Mouse (Mus musculus): ENCODE results near the gene Olfr1370. TPM values are rescaled to one million over a fixed set of nuclear protein-coding genes. Genes with fewer than 3 reads are reported as not detected.
"Not testable (repeated sequence)": the region's sequence is repeated elsewhere in the genome, so short reads cannot be mapped to it uniquely, and the experiment has no call there.

The Olfr1370 gene
- total RNA-seq (2022) = not detected

DNA sequence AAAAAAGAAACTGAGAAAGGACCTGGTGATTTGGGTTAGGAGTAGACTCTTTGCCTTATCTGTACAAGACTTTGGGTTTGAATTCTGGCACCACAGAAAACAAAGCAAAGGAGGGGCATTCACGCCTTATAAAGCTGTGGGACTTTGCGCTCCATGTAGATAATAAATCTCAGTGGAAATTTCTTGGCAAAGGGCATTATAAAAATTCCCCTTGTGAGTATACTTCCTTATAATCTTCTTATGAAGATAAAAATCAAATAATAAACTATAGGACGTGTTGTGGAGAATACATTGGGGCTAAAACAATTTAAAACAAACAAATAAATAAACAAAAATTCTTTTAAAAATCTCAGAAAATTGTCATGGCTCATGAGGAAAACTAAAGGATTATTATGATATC, at the start of gene Olfr1370:
TSS of gene Olfr1370 (minus strand) at position 101 of the 400 bp plus-strand sequence.
- DNase-seq = no peak

DNA sequence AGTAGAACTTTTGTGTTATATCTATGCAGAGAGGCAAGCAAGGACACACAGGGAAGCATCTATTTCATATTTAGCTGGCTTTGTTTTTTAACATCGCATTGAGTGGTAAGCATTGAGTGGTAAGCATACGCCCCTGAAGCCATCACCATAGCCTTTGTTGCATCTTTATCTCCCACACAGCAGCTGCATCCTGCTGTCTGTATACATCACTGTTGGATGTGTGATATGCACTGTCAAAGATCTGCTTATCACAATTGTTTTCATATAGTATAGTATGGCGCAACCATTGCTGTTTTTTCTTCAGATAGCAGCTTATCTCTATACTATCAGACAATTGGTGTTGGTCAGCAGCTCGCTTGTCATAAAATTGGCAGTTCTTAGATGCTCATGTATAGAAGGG, 39.4 kb upstream of the Olfr1370 start:
- DNase-seq = no peak

DNA sequence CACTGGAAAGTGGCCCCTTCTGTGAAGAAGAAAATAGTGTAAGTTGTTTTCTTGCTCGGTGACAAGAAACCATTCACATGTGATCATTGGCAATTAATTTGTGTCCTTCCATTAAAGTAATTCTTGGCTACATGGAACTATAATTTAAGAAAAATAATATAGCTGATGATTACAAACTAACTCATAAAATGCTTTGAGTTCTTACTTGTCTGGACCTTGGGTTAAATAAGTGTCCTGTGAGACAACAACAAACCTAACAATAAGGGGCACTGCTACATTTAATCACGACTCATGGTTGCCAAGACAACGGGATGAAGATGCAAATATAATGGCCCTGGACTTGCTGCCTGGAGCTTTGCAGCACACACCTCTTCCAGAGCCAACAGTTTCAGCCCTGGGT, 36.4 kb upstream of the Olfr1370 start, which contains the start of gene Olfr1369-ps1:
TSS of gene Olfr1369-ps1 (plus strand) at position 301 of the 400 bp plus-strand sequence.
- DNase-seq = not testable (repeated sequence)

DNA sequence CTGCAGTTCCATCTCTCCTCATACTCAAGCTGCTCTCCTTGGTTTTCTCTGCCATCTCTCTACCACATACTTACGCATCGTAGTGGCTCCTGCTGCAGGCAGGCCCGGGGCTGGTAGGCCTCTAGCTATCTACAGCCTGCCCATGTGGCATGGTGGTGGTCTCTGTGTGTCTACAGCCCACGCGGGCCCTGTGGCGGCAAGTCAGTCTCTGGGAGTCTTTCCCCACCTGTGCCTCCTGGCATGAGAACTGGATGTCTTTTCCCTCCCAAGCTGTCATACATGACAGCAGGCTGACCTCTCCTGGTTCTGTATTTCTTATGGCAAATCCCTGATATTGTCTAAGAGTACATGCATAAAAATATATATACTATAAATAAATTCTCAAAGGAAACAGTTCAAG, 35.7 kb upstream of the Olfr1370 start:
- DNase-seq = no peak

DNA sequence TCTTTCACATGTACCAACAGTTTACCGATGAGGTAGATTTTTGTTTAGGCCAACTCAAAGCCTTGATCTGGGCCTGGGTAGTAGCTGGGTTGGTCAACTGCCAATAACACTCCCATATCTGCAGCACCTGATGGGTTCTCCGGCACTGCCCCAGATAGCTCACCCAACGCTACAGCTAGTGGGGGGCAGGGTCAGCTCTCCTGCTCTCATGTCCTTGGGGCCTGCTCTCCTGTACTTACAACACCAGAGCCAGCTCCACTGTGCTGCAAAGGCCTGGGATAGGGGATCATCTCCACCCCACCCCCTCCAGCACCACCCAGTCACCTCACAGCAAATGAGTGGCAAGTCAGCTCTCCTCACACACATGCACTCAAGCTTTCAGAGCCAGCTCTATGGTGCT, 35.0 kb upstream of the Olfr1370 start:
- DNase-seq = no peak

DNA sequence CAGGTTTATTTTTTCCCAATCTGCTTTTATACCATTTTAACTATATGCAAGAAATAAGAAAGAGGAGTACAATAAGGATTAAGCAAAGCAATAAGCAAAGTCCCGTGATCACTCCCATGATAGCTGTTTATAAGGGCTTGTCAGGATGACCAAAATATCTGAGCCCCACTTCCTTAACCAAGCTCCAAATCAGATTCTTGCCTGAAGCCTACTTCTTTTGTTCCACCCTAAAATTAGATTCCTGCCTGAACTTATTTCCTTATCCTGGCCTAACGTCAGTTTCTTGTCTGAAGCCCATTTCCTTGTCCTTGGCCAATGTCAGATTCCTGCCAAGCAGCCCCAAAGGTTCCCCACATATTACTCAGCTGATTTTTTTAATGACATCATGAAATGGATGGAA, 7.9 kb upstream of the Olfr1370 start:
- DNase-seq = no peak

DNA sequence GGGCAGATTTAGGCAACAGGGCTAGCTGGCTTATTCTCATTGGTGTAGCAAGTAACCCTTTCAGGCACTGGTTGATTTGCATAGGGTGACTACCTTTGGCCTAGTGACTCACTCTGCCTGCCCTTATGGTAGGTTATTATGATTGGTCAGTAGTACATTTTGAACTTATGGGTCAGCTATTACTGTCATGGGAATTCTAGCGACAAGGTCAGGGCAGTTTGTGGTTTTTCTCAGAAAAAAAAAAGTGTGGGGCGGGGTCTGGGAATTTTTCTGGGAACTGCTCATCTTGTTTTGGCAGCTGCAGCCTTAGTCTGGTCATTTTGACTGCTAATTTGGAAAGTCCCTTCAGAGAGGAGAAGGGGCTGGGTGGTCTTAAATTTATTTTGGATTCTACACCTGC, 8.7 kb downstream of the Olfr1370 start:
- DNase-seq = no peak

DNA sequence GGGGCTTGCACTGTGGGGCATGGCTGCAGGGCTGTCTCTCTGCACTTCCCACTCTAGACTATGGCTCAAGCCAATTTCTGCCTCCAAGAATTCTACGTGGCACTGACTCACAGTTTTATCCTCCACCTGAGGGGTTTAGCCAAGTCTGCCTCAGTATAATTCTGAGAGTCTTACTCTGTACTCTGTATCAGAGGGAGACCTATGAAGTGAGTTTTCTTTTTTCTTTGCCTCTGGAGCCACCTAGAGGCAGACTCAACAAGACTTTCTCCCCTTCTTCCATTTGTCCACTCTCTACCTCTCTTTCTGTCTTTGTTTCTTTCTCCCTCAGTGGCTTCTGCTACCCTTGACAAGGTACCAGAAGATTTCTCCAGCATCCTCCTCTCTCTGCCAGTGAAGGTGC, 24.6 kb downstream of the Olfr1370 start:
- no peak for DNase-seq

DNA sequence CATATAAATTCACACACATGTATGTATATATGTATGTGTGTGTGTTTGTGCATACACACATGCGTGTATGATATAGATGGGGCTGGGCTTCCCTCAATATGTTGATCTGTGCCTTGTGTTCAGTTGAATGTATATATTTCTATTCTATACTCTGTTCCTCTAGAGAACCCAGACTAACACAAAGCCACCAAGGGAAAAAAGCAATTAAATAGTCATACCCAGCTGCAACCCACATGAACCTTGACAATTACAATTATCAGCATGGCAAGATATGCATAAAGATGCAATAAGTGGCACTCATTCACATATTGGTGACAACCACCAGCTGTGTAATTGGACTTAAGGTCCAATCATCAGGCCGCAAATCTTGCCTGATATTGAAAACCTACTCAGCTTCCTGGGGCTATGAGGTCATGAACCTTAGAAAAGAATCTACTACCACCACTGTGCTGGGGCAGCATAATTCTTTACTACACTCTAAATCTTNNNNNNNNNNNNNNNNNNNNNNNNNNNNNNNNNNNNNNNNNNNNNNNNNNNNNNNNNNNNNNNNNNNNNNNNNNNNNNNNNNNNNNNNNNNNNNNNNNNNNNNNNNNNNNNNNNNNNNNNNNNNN, 34.1 kb downstream of the Olfr1370 start:
- no peak for DNase-seq

DNA sequence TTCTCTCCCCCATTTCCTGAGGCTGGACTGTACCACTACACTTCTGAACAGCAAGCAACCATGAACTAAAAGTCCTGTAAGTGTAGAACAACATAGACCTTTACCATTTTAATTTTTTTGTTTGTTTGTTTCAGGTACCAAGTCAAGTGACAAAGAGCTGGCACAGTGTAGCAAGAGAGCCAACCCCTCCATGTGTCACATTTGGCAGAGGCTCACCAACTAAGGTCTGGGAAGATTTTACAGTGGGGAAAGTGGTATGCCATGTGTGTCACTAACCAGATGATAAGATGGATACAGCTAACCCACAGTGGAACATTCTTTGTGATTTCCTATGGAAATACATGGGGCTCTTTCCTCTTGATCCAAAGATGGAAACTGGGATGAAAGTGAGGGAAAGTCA, 38.8 kb downstream of the Olfr1370 start:
- no peak for DNase-seq

DNA sequence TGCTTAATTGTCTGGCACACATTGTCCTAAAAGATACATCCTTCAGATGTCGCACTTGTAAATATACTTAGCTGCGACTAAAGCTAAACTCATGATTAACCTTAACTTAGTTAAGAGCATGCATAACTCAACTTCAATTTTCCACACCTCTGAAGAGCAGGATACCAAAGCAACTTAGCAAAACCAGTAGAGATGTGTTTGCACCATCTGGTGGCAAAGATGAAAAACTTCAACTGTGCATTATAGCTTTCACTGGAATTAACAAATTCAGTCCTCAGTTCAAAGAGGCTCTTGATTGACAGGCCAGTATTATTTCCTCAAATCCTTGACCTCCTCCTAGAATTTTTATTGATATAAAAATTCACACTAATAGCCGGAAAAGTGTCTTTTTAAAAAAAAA, 39.7 kb downstream of the Olfr1370 start:
- DNase-seq = no peak

DNA sequence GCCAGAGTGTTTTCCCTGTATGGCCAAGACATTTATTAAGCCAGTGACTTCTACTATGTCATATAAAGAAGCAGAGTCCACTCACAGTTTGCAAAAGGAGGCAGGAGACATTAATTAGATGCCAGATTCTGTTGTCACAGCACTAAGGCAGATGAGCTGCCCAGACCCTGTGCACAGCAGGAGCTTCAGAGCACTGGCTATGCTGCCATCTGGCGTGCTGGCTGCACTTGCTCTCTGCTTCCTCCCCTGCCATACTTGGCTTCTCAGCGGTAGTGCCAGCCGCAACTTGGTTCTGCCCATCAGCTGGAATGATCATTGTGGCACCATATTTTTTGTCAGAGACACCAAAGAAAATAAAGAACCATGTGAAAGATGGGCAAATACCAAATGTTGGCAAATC, 41.6 kb downstream of the Olfr1370 start:
- no peak for DNase-seq

DNA sequence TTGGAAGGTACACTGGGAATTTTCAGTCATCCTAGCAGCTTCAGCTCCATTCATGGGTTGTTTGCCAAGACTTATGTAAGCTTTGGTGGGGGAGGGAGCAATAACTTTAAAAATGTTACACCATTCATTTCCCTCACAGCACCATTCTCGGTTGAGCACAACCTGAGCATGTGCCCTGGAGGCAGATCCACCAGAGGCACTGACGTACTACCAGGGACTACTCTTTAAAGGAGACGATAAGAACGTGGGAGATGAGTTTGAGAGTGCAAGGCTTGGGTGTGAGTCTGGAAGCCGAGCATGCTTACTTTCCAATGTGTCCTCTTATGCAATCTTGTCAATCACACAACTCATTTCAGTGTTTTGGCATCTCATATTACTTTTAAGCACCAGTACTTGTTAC, 49.9 kb downstream of the Olfr1370 start:
- DNase-seq = no peak

Other genes with a start within 250 kb of the Olfr1370 start
- not detected for gene Olfr1369-ps1, start 36.5 kb upstream of the Olfr1370 start, total RNA-seq (2022)
- not detected for gene Olfr263, start 54.7 kb upstream of the Olfr1370 start, total RNA-seq (2022)
- gene Olfr1368, start 70.9 kb upstream of the Olfr1370 start, total RNA-seq (2022) = not detected
- gene Trim27, start 104.5 kb upstream of the Olfr1370 start, total RNA-seq (2022) = 10 to 100 TPM; 46.8 to 54.3 (median 52.6) TPM
- not detected for gene Gpx5, start 217.8 kb upstream of the Olfr1370 start, total RNA-seq (2022)
- not detected for gene Gpx6, start 237.2 kb upstream of the Olfr1370 start, total RNA-seq (2022)

Measured in adrenal gland, adult 8-10 months (tissue).